Mouse (Mus musculus): ENCODE results near the gene Gm14085. TPM values are rescaled to one million over a fixed set of nuclear protein-coding genes. Genes with fewer than 3 reads are reported as not detected.

The Gm14085 gene
- polyA plus RNA-seq (2012; rRNA removed): not detected in 2 replicates

GRCm38 (mm10) chr2:122484641-122485040 is at the start of gene Gm14085:
Gm14085 (plus strand) TSS chr2:122484941.

Other genes starting within 250 kb of the Gm14085 start
- 34.1 and 51.8 TPM in 2 replicates for gene Duox2, start 186.5 kb upstream of the Gm14085 start, polyA plus RNA-seq (2012; rRNA removed)
- 85.7 and 252 TPM in 2 replicates for gene Duoxa2, start 186.0 kb upstream of the Gm14085 start, polyA plus RNA-seq (2012; rRNA removed)
- gene Duoxa1, start 171.2 kb upstream of the Gm14085 start, polyA plus RNA-seq (2012; rRNA removed): 7.4 and 9.4 TPM in 2 replicates
- gene Duox1, start 169.3 kb upstream of the Gm14085 start, polyA plus RNA-seq (2012; rRNA removed): 2.9 and 5.0 TPM in 2 replicates
- gene Shf, start 115.8 kb upstream of the Gm14085 start, polyA plus RNA-seq (2012; rRNA removed): 4.4 and 6.3 TPM in 2 replicates
- gene Slc28a2, start 58.5 kb upstream of the Gm14085 start, polyA plus RNA-seq (2012; rRNA removed): 0.32 and 0.33 TPM in 2 replicates
- 0.82 and 0.91 TPM in 2 replicates for gene Gatm, start 126.4 kb downstream of the Gm14085 start, polyA plus RNA-seq (2012; rRNA removed)
- 5.8 and 9.3 TPM in 2 replicates for gene AA467197, start 152.0 kb downstream of the Gm14085 start, polyA plus RNA-seq (2012; rRNA removed)
- 1.1 and 1.4 TPM in 2 replicates for gene Slc30a4, start 217.7 kb downstream of the Gm14085 start, polyA plus RNA-seq (2012; rRNA removed)

All from stomach, adult 2 months (tissue).